Mouse (Mus musculus): ENCODE measurements around the gene Igsf10. TPM values are rescaled to one million over a fixed set of nuclear protein-coding genes. Genes with fewer than 3 reads are reported as not detected.

Gene Igsf10
- polyA plus RNA-seq, 1 experiment from 2014 or later, result 3.5 TPM

DNA sequence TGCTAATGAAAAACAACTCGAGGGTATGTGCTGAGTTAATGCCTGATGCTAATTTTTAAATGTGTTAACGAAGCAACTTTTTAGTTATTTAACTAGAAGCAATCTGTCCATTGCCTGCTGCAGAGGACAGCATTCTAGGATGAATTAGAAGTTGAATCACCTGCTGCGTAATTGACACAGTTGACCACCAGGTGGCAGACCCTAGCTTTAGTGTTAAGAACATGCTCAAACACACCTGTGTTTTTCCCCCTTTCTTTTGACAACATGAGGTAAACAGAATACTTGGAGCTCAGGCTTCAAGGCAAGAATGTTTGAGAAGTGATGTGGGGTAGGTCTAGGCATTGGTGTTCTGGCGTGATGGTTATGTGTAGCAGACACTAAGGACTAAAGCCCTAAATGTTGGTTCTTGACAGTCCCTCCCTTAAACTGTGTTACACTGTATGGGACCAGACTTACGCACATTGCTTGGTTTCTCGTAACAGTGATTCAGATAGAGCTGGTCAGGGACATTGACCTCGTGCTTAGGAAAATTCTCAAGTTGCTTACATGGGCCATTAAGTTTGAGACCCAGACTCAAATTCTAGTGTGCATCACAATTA is 22.8 kb downstream of the Igsf10 start:
- 0 out of 2 replicates have a peak, but pooled peaks have one; percentile 58 for ATAC-seq (ENCODE audit: low FRiP score, low read depth)
- Histone ChIP-seq H3K36me3 (peaks cover 8% of the 10 kb centered on the region; the same call in 1 of the 2 replicates), H3K9me3 (no peaks in the 10 kb centered on the region), H3K4me2 (replicated peaks) (no peak overlapping the region), H3K4me3 (no peak overlapping the region), H3K4me1 (no peaks in the 10 kb centered on the region), H3K9ac (no peak overlapping the region), H3K27ac (no peak overlapping the region), H3K27me3 (replicated peaks) (no peaks in the 10 kb centered on the region)
- WGBS, result 49% methylated on average over 7 of the region's 7 CpGs

DNA sequence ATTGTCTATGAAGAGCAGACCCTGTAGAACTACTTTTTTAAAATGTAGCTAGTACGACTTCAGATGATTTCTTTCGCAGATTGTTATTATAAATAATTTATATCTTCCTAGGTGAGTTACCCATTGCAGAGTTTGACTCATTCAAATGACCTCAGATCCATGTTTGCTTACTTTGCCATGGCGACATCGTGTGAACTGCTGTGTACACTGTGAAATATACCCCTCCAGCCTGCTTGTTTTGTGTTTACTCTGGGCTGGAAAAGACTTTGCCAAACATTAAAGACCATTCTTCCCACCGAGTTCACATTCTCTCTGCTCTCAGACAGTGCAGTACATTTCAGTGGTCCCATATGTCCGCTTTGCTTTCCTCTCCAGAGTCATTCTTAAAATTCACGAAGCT is 28.1 kb downstream of the Igsf10 start:
- Histone ChIP-seq H3K9me3 (no peaks in the 10 kb centered on the region), H3K9ac (no peak overlapping the region), H3K27me3 (replicated peaks) (no peaks in the 10 kb centered on the region), H3K36me3 (peaks cover 8% of the 10 kb centered on the region; the same call in 1 of the 2 replicates), H3K4me1 (no peaks in the 10 kb centered on the region), H3K4me3 (no peak overlapping the region), H3K27ac (no peak overlapping the region), H3K4me2 (replicated peaks) (no peak overlapping the region)
- 78% methylated on average over 7 of the region's 7 CpGs for WGBS
- no peak for ATAC-seq (ENCODE audit: low FRiP score, low read depth)

DNA sequence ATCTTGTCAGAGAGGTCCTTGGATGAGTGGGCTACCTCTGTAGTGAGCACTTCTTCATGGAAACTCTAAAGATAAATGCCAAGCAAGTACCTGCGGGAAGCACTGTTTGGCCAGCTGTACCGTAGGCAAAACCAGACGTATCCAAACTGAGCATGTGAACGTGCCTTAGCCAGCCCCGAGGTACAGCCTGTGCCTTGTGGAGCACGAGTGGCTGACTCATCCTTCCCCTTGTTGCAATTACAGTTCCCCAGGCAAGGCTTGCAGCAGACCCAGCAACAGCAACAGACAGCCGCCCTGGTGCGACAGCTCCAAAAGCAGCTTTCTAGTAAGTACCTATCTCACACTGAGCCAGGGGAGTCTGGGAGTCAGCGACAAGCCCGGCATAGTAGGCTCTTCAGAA is 31.6 kb downstream of the Igsf10 start:
- Histone ChIP-seq H3K27ac (no peak overlapping the region), H3K4me2 (replicated peaks) (no peak overlapping the region), H3K4me1 (no peaks in the 10 kb centered on the region), H3K27me3 (replicated peaks) (no peaks in the 10 kb centered on the region), H3K9me3 (no peaks in the 10 kb centered on the region), H3K4me3 (no peak overlapping the region), H3K9ac (no peak overlapping the region), H3K36me3 (no peaks in the 10 kb centered on the region)
- 89% methylated on average over 10 of the region's 10 CpGs for WGBS
- ATAC-seq (ENCODE audit: low FRiP score, low read depth), result no peak

DNA sequence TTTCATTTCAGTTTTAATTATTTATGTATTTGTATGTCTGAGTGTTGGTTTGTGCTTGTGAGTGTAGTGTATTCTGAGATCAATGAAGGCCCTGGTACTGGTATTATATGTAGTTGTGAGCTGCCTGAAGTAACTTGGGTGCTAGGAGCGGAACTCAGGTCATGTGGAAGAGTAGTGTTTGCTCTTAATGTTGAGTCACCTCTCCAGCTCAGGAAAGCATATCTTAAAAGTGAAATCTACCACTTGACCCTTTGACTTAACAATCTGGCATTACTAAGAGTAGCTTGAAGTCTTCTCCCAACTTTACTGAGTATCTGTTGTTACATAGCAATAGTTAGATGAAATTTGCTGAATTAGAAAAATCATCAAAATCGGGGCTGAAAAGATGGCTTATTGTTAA is 38.7 kb downstream of the Igsf10 start:
- H3K4me2 ChIP-seq (replicated peaks), result no peak overlapping the region
- no peaks in the 10 kb centered on the region for H3K36me3 ChIP-seq
- no peaks in the 10 kb centered on the region for H3K27me3 ChIP-seq (replicated peaks)
- no peaks in the 10 kb centered on the region for H3K4me1 ChIP-seq
- no peak overlapping the region for H3K4me3 ChIP-seq
- H3K9ac ChIP-seq, result no peak overlapping the region
- H3K27ac ChIP-seq, result no peak overlapping the region
- no peaks in the 10 kb centered on the region for H3K9me3 ChIP-seq
- WGBS, result 94% methylated on average over 2 of the region's 2 CpGs
- no peak for ATAC-seq (ENCODE audit: low FRiP score, low read depth)

DNA sequence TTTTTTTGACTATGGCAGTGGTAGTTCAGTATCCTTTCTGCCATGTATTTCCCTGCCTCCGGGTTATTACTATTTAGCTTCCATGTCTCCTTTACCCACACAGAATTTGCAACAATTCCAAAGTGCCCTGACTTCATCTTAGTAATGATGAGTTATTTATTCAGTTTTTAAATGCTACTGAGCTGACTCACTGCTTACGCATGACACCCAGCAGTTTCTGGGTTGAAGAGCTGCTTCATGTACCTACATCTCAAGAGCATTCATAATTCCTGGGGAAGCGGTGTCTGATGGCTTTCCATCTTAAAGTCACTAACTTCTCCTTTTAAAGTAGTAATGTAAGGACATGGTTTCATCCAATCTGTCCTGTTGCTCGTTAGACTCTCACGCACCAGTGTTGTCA is 39.2 kb downstream of the Igsf10 start:
- Histone ChIP-seq H3K4me3 (no peak overlapping the region), H3K27me3 (replicated peaks) (no peaks in the 10 kb centered on the region), H3K36me3 (no peaks in the 10 kb centered on the region), H3K9ac (no peak overlapping the region), H3K27ac (no peak overlapping the region), H3K4me2 (replicated peaks) (no peak overlapping the region), H3K4me1 (no peaks in the 10 kb centered on the region), H3K9me3 (no peaks in the 10 kb centered on the region)
- no peak for ATAC-seq (ENCODE audit: low FRiP score, low read depth)
- WGBS, result 92% methylated on average over 5 of the region's 5 CpGs

DNA sequence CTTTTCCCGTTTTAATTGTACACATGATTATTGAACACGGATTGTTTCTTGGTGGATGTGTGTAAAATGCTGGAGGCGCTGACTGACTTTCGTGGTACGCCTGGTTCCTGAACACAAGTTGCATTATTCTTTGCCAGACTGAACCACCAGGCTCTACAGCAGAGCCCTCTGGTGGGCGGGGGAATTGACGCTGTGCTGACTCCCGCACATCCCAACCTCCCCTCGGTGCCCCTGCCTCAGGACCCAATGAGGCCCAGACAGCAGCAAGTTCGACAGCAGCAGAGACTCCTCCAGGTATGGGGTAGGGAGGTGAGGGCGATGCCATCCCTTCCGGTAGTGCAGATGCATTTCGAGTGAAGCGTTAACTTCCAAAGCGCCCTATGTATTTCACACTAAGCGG is 46.5 kb downstream of the Igsf10 start:
- 87% methylated on average over 16 of the region's 16 CpGs for WGBS
- Histone ChIP-seq H3K27ac (no peak overlapping the region), H3K36me3 (no peaks in the 10 kb centered on the region), H3K9ac (no peak overlapping the region), H3K4me3 (no peak overlapping the region), H3K4me2 (replicated peaks) (no peak overlapping the region), H3K27me3 (replicated peaks) (no peaks in the 10 kb centered on the region), H3K9me3 (no peaks in the 10 kb centered on the region), H3K4me1 (no peaks in the 10 kb centered on the region)
- ATAC-seq (ENCODE audit: low FRiP score, low read depth), result no peak

DNA sequence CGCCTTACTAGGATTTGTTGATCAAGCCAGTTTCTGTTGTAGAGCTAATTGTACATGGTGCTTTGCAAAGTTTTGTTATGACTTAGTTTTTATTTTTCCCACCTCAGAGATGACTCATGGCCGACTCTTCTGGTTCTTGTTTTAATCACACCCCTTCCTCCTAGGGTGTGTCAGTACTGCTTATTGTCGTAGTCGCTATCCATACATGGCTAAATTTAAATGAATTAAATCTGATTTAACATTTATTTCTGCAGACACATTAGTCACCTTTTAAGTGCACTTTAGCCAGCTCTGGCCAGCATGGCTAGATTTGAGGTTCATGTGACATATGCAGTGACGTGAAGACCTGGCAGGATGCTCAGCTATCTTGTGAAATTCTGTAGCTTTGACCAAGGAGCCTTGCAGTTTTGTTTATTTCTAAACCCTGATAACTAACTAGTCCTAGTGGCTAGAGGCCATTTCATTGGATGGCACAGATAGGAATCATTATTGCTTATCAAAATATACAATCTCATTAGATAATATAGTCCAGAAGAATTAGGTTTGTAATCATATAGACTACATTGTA is 47.5 kb downstream of the Igsf10 start:
- no peak overlapping the region for H3K4me2 ChIP-seq (replicated peaks)
- no peaks in the 10 kb centered on the region for H3K4me1 ChIP-seq
- no peak overlapping the region for H3K4me3 ChIP-seq
- no peak for ATAC-seq (ENCODE audit: low FRiP score, low read depth)
- no peaks in the 10 kb centered on the region for H3K9me3 ChIP-seq
- H3K9ac ChIP-seq, result no peak overlapping the region
- H3K36me3 ChIP-seq, result no peaks in the 10 kb centered on the region
- H3K27me3 ChIP-seq (replicated peaks), result no peaks in the 10 kb centered on the region
- no peak overlapping the region for H3K27ac ChIP-seq
- WGBS, result 92% methylated on average over 5 of the region's 5 CpGs

DNA sequence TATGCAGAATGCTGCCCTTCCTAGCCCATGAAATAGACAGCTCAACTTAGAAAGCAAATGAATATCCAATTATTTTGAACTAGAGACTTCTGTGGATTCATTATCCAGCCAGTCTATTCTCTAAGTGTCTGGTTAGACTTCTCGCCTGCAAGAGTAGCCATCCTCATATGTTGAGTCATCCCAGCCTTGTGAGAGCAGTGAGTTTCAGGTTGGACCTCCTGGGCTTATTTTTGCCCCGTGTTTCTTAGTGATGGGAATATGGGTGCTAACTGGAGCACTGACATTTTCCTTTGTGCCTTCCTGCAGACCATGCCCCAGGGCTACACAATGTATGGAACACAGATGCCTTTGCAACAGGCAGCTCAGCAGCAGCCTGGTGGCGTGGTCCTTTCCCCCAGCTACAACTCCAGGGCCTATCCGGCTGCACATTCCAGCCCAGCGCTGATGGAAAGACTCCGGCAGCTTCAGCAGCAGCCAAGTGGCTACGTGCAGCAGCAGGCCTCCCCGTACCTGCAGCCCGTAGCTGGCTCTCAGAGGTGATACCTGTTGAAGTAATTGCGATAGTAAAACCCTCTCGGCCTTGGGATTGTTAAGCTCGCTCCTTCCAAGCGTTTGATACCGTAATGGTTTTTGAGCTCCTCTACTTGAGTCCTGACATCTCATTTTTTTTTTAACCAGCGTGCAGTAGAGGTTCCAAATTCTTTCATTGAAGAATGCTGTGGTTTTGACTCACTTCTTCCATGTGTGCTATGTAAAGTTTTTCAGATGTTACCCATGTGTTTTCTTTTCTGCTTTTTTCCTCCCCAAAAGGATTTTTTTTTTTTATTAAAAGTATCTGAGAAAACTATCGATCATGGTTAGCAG is 48.3 kb downstream of the Igsf10 start:
- ATAC-seq (ENCODE audit: low FRiP score, low read depth), result no peak
- H3K36me3 ChIP-seq, result no peaks in the 10 kb centered on the region
- no peak overlapping the region for H3K4me3 ChIP-seq
- no peaks in the 10 kb centered on the region for H3K27me3 ChIP-seq (replicated peaks)
- H3K27ac ChIP-seq, result no peak overlapping the region
- WGBS, result 89% methylated on average over 16 of the region's 16 CpGs
- no peaks in the 10 kb centered on the region for H3K9me3 ChIP-seq
- no peaks in the 10 kb centered on the region for H3K4me1 ChIP-seq
- no peak overlapping the region for H3K9ac ChIP-seq
- H3K4me2 ChIP-seq (replicated peaks), result no peak overlapping the region

DNA sequence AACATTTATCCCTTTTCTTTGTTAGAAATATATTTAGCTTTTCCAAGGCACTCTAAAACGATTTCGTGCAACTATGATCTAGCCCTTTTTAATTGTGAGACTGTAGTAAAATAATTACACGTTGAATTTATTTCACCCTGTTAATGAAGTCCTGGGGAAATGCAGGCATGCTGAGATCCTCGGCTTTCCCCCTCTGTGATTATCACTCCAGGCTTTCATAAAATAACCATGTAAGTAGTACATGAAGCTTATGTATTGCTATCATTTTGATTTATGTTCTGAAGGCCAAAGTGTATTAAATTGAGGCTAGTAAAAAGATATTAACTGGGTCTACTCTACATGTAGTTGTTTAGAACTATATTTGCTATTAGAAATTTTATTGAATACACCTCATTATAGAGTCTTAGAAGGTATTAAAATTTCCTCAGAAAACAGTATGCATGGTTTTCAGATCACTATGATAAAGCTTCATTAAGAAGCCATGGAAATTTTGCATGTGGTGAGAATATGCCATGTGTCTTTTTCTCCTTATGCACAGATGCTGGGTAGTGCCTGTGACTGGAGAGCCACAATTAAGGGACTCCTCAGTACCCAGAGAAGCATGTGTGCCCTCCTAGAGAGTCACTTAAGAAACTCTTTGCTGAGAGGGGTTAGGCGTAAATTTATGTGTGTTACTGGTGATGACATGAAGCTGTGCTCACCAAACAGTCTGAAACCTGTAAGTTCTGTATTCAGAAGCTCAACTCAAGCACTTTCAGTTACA is 50.6 kb downstream of the Igsf10 start:
- no peaks in the 10 kb centered on the region for H3K4me1 ChIP-seq
- no peak overlapping the region for H3K9ac ChIP-seq
- H3K9me3 ChIP-seq, result no peaks in the 10 kb centered on the region
- H3K36me3 ChIP-seq, result no peaks in the 10 kb centered on the region
- H3K27me3 ChIP-seq (replicated peaks), result no peaks in the 10 kb centered on the region
- no peak overlapping the region for H3K4me2 ChIP-seq (replicated peaks)
- ATAC-seq (ENCODE audit: low FRiP score, low read depth), result no peak
- 78% methylated on average over 5 of the region's 5 CpGs for WGBS
- H3K4me3 ChIP-seq, result no peak overlapping the region
- no peak overlapping the region for H3K27ac ChIP-seq

DNA sequence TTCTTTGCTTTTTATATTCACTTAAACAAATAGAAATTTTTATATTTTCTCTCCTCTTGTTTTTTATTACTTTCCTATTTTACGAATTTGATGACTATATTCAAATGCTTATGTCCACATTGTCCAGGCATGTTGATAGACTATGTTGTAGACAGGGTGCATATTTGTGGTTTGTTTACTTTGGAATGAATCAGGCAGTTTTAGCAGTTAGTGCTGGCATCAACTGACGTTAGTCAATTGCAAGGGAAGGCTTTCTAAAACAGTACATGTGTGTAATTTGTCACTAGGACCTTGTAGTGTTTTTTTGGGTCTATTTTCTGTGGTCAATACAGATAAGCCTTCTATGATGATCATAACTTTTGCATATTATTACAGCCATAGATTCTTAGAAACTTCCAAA is 53.6 kb downstream of the Igsf10 start:
- no peak overlapping the region for H3K9ac ChIP-seq
- WGBS, result 77% methylated on average over 2 of the region's 2 CpGs
- no peak overlapping the region for H3K27ac ChIP-seq
- H3K9me3 ChIP-seq, result no peaks in the 10 kb centered on the region
- H3K27me3 ChIP-seq (replicated peaks), result no peaks in the 10 kb centered on the region
- no peaks in the 10 kb centered on the region for H3K4me1 ChIP-seq
- no peaks in the 10 kb centered on the region for H3K36me3 ChIP-seq
- ATAC-seq (ENCODE audit: low FRiP score, low read depth), result no peak
- no peak overlapping the region for H3K4me2 ChIP-seq (replicated peaks)
- H3K4me3 ChIP-seq, result no peak overlapping the region

DNA sequence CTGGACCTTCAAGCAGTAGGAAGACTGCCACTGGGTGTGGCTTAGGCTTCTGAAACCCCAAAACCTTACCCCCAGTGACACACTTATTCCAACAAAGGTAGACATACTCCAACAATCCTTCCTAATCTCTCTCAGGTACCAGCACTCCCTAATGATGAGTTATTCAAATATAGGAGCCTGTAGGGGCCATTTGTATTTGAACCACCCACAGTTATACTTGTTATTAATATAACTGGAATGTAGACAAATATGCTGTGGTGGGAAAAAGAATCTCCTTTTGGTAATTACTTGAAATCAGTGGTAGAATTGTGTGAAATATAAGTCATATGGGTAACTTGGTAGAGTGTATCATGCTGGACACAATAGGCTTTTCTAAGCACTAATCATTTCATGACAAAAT is 65.6 kb downstream of the Igsf10 start:
- Histone ChIP-seq H3K27ac (no peak overlapping the region), H3K27me3 (replicated peaks) (no peaks in the 10 kb centered on the region), H3K9ac (no peak overlapping the region), H3K36me3 (no peaks in the 10 kb centered on the region), H3K4me3 (no peak overlapping the region), H3K4me1 (peaks cover 7% of the 10 kb centered on the region; the same call in 1 of the 2 replicates), H3K4me2 (replicated peaks) (no peak overlapping the region), H3K9me3 (no peaks in the 10 kb centered on the region)
- ATAC-seq (ENCODE audit: low FRiP score, low read depth), result no peak

DNA sequence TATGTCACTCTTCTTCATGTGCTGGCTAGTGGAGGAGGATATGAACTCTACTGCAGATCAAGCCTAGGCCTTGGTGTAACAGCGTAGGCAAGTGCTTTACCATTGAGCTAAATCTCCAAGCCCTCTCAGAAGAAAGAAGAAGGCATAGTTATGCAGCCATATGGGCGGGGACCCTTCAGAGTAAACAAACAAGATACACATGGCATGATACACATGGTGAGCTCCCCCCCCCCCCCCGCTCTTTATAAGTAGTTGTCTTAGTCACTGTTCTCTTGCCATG is 66.0 kb downstream of the Igsf10 start:
- no peaks in the 10 kb centered on the region for H3K36me3 ChIP-seq
- no peak for ATAC-seq (ENCODE audit: low FRiP score, low read depth)
- 86% methylated on average over 3 of the region's 3 CpGs for WGBS
- H3K27ac ChIP-seq, result no peak overlapping the region
- H3K4me3 ChIP-seq, result no peak overlapping the region
- H3K27me3 ChIP-seq (replicated peaks), result no peaks in the 10 kb centered on the region
- H3K4me2 ChIP-seq (replicated peaks), result no peak overlapping the region
- H3K9me3 ChIP-seq, result no peaks in the 10 kb centered on the region
- H3K4me1 ChIP-seq, result peaks cover 7% of the 10 kb centered on the region; the same call in 1 of the 2 replicates
- H3K9ac ChIP-seq, result no peak overlapping the region
